29 mouse cellular contexts compared by ENCODE assay signal in genomic region chr19:43762410-43762809, GRCm38 (mm10). TPM values are rescaled to one million over a fixed set of nuclear protein-coding genes. Genes with fewer than 3 reads are reported as not detected.
"Had no signal": no experiment of that assay in that cellular context is flagged by ENCODE, and none has a peak within 500 bp of the region (broad histone marks: within the 10 kb centered on the region; RNA-seq: fewer than 3 reads in every experiment).

No protein-coding gene starts in this region.

- H3K4me3 ChIP-seq: embryonic facial prominence, embryonic 10.5 days; embryonic facial prominence, embryonic 12.5 days; embryonic facial prominence, embryonic 13.5 days; embryonic facial prominence, embryonic 15.5 days; erythroblast, embryonic 14.5 days; forebrain, embryonic 10.5 days; forebrain, embryonic 12.5 days; forebrain, embryonic 13.5 days; forebrain, embryonic 15.5 days; gastrocnemius, adult 2 months; heart, adult 2 months had no signal

- H3K27me3 ChIP-seq: embryonic facial prominence, embryonic 12.5 days; embryonic facial prominence, embryonic 13.5 days; embryonic facial prominence, embryonic 15.5 days; forebrain, embryonic 12.5 days; forebrain, embryonic 13.5 days; forebrain, embryonic 15.5 days had no signal

- DNase-seq: cerebellum, adult 9-10 months; cerebellum, adult 9-11 months; cerebellum, postnatal 10 days; cerebellum, postnatal 14 days; cerebellum, postnatal 25 days; cerebellum, postnatal 36 days; embryo, embryonic 11 days; forebrain, postnatal 0 days; gastrocnemius, adult 2 months; gastrocnemius, postnatal 10 days; gastrocnemius, postnatal 14 days; gastrocnemius, postnatal 25 days; gastrocnemius, postnatal 36 days; heart, adult 11 months; heart, adult 18-20 months; heart, adult 2 months had no signal

- H3K36me3 ChIP-seq: embryonic facial prominence, embryonic 10.5 days; embryonic facial prominence, embryonic 12.5 days; embryonic facial prominence, embryonic 13.5 days; embryonic facial prominence, embryonic 15.5 days; forebrain, embryonic 10.5 days; forebrain, embryonic 12.5 days; forebrain, embryonic 15.5 days had no signal

- H3K9ac ChIP-seq: embryonic facial prominence, embryonic 12.5 days; embryonic facial prominence, embryonic 13.5 days; embryonic facial prominence, embryonic 15.5 days; forebrain, embryonic 12.5 days; forebrain, embryonic 13.5 days; forebrain, embryonic 15.5 days; forebrain, postnatal 0 days had no signal

- H3K27ac ChIP-seq: embryonic facial prominence, embryonic 10.5 days; embryonic facial prominence, embryonic 12.5 days; embryonic facial prominence, embryonic 13.5 days; embryonic facial prominence, embryonic 15.5 days; forebrain, embryonic 10.5 days; forebrain, embryonic 12.5 days; forebrain, embryonic 13.5 days; forebrain, embryonic 15.5 days; gastrocnemius, adult 2 months; heart, adult 2 months had no signal

- H3K9me3 ChIP-seq: embryonic facial prominence, embryonic 10.5 days; embryonic facial prominence, embryonic 12.5 days; embryonic facial prominence, embryonic 13.5 days; embryonic facial prominence, embryonic 15.5 days; forebrain, embryonic 10.5 days; forebrain, embryonic 12.5 days; forebrain, embryonic 13.5 days; forebrain, embryonic 15.5 days had no signal

- H3K4me1 ChIP-seq: embryonic facial prominence, embryonic 10.5 days; embryonic facial prominence, embryonic 12.5 days; embryonic facial prominence, embryonic 13.5 days; embryonic facial prominence, embryonic 15.5 days; forebrain, embryonic 10.5 days; forebrain, embryonic 12.5 days; forebrain, embryonic 13.5 days; forebrain, embryonic 15.5 days had no signal

- H3K4me2 ChIP-seq: embryonic facial prominence, embryonic 12.5 days; embryonic facial prominence, embryonic 13.5 days; embryonic facial prominence, embryonic 15.5 days; forebrain, embryonic 12.5 days; forebrain, embryonic 13.5 days; forebrain, embryonic 15.5 days had no signal

RNA-seq across cellular contexts. Expression of gene Abcc2, which starts 19.6 kb away (rescaled TPM):
- total RNA-seq: forebrain, postnatal 0 days; gastrocnemius, adult 2 months; gastrocnemius, postnatal 14 days; gastrocnemius, postnatal 25 days; gastrocnemius, postnatal 36 days; heart, adult 18-20 months; heart, adult 2 months; heart, adult 8-10 months had no signal
- polyA plus RNA-seq: embryonic facial prominence, embryonic 10.5 days; forebrain, embryonic 10.5 days; forebrain, embryonic 11.5 days; forebrain, embryonic 12.5 days; forebrain, embryonic 13.5 days; forebrain, embryonic 14.5 days; forebrain, embryonic 15.5 days; forebrain, embryonic 16.5 days had no signal
